Mouse (Mus musculus) cerebellum, adult 2 months (tissue): ENCODE results near the gene Saxo1. TPM values are rescaled to one million over a fixed set of nuclear protein-coding genes. Genes with fewer than 3 reads are reported as not detected.
A peak's percentile ranks its signal among the peaks of the same experiment; 100 is the strongest.

Experiments
- DNase-seq, 2 experiments: peaks; one replicate each; pipeline ENCODE4 v3.0.0; 2021
- H3K27ac ChIP-seq: fragments of 200-500 bp; 2 replicates; pipeline ENCODE4 v1.5.1; 2012; ENCODE audit warnings: low read length, control low read depth, inconsistent platforms; ENCODE audit not compliant: insufficient read depth
- H3K27me3 ChIP-seq: fragments of 200-500 bp; 2 replicates; pipeline ENCODE4 v1.6.1; 2012; ENCODE audit warnings: inconsistent platforms, mild to moderate bottlenecking, low read length, moderate library complexity; ENCODE audit not compliant: control insufficient read depth, insufficient read depth
- H3K4me1 ChIP-seq: fragments of 200-500 bp; 2 replicates; pipeline ENCODE4 v1.6.1; 2011; ENCODE audit warnings: low read length; ENCODE audit not compliant: control insufficient read depth, insufficient read depth
- H3K4me3 ChIP-seq: fragments of 200-500 bp; replicated peaks from 2 replicates; pipeline ENCODE3; 2011; ENCODE audit warnings: mild to moderate bottlenecking, low read depth, low read length, control low read depth; ENCODE audit not compliant: insufficient read depth
- CTCF ChIP-seq: fragments of 200-500 bp; IDR thresholded peaks from 2 replicates; pipeline ENCODE4 v1.5.1; 2011; ENCODE audit warnings: low read depth, mild to moderate bottlenecking, control low read depth, low read length, moderate library complexity, borderline replicate concordance; ENCODE audit not compliant: insufficient read depth
- POLR2A ChIP-seq: fragments of 200-500 bp; IDR thresholded peaks from 2 replicates; pipeline ENCODE4 v1.6.1; 2011; ENCODE audit warnings: low read length, control low read depth, borderline replicate concordance; ENCODE audit not compliant: insufficient read depth
- WGBS: fragments of 180-500 bp; shearing (Covaris S2); methylation state at CpG from one replicate; pipeline ENCODE4 v1.1.7; 2018; 5-methylcytosine and 5-hydroxymethylcytosine counted together
- polyA plus RNA-seq: library from polyadenylated mRNA; depleted of rRNA; stranded (reverse); fragments of >200 nt; gene quantifications from 2 replicates; pipeline ENCODE4 v1.2.3, GENCODE M21; 2012

The Saxo1 gene
- polyA plus RNA-seq, 1 experiment, result not detected

- DNase-seq, result no peak
- no peak overlapping the region for H3K27ac ChIP-seq
- no peaks in the 10 kb centered on the region for H3K27me3 ChIP-seq
- H3K4me1 ChIP-seq, result no peaks in the 10 kb centered on the region
- WGBS, result 35% methylated on average over 1 of the region's 1 CpGs
- TF ChIP-seq POLR2A (no peak), CTCF (no peak)
- no peak overlapping the region for H3K4me3 ChIP-seq
Observed at GRCm38 (mm10) chr4:86541573-86541972, 16.6 kb downstream of the Saxo1 start.

GRCm38 (mm10) chr4:86538936-86539335 is 19.2 kb downstream of the Saxo1 start:
- TF ChIP-seq POLR2A (no peak), CTCF (no peak)
- Histone ChIP-seq H3K4me1 (no peaks in the 10 kb centered on the region), H3K27ac (no peak overlapping the region), H3K4me3 (no peak overlapping the region), H3K27me3 (no peaks in the 10 kb centered on the region)
- WGBS, result 92% methylated on average over 5 of the region's 5 CpGs
- no peak for DNase-seq

GRCm38 (mm10) chr4:86537972-86538371 is 20.2 kb downstream of the Saxo1 start:
- DNase-seq, result peak in 1 of 2 experiments; percentile 13
- WGBS, result 45% methylated on average over 4 of the region's 4 CpGs
- Histone ChIP-seq H3K4me3 (no peak overlapping the region), H3K27me3 (no peaks in the 10 kb centered on the region), H3K27ac (no peak overlapping the region), H3K4me1 (no peaks in the 10 kb centered on the region)
- TF ChIP-seq CTCF, result no peak; the same call in 1 of the 2 replicates
- TF ChIP-seq POLR2A, result no peak

- DNase-seq, result no peak
- TF ChIP-seq CTCF (no peak), POLR2A (no peak)
- peaks cover 6% of the 10 kb centered on the region for H3K4me1 ChIP-seq
- no peak overlapping the region for H3K27ac ChIP-seq
- H3K27me3 ChIP-seq, result no peaks in the 10 kb centered on the region
- H3K4me3 ChIP-seq, result no peak overlapping the region
- 63% methylated on average over 5 of the region's 5 CpGs for WGBS
Observed at GRCm38 (mm10) chr4:86534091-86534481, 24.0 kb downstream of the Saxo1 start.

GRCm38 (mm10) chr4:86533406-86534090 is 24.6 kb downstream of the Saxo1 start:
- Histone ChIP-seq H3K4me3 (no peak overlapping the region), H3K27me3 (no peaks in the 10 kb centered on the region), H3K27ac (no peak overlapping the region), H3K4me1 (peaks cover 10% of the 10 kb centered on the region)
- no peak for DNase-seq
- 83% methylated on average over 8 of the region's 8 CpGs for WGBS
- TF ChIP-seq CTCF, result no peak
- no peak for TF ChIP-seq POLR2A

- Histone ChIP-seq H3K27ac (no peak overlapping the region), H3K27me3 (no peaks in the 10 kb centered on the region; the same call in 1 of the 2 replicates), H3K4me3 (no peak overlapping the region), H3K4me1 (peaks cover 10% of the 10 kb centered on the region)
- TF ChIP-seq CTCF (no peak), POLR2A (no peak)
- 15% methylated on average over 6 of the region's 6 CpGs for WGBS
- DNase-seq, result peak; percentile 59 to 79
Observed at GRCm38 (mm10) chr4:86529161-86529560, 29.0 kb downstream of the Saxo1 start.

GRCm38 (mm10) chr4:86527162-86528136 is 30.7 kb downstream of the Saxo1 start:
- Histone ChIP-seq H3K27me3 (no peaks in the 10 kb centered on the region; the same call in 1 of the 2 replicates), H3K4me3 (no peak overlapping the region), H3K4me1 (peaks cover 10% of the 10 kb centered on the region), H3K27ac (no peak overlapping the region)
- WGBS, result 82% methylated on average over 11 of the region's 11 CpGs
- DNase-seq, result peak in 1 of 2 experiments; percentile 10
- no peak for TF ChIP-seq CTCF
- TF ChIP-seq POLR2A, result no peak

GRCm38 (mm10) chr4:86524483-86524882 is 33.6 kb downstream of the Saxo1 start:
- Histone ChIP-seq H3K4me3 (no peak overlapping the region), H3K27me3 (no peaks in the 10 kb centered on the region; the same call in 1 of the 2 replicates), H3K27ac (no peak overlapping the region), H3K4me1 (peaks cover 7% of the 10 kb centered on the region)
- 100% methylated on average over 1 of the region's 1 CpGs for WGBS
- no peak for DNase-seq
- TF ChIP-seq CTCF, result no peak
- no peak for TF ChIP-seq POLR2A
